Mouse (Mus musculus): ENCODE data around the gene Irx2.
A peak's percentile ranks its signal among the peaks of the same experiment; 100 is the strongest.

GRCm38 (mm10) chr13:72627391-72628321, 964 bp upstream of the Irx2 start:
- TF ChIP-seq POLR2A (IDR thresholded peaks at IDR 0.05; ENCODE audit: insufficient read length, low read depth) (no peak), MAX (IDR thresholded peaks at IDR 0.05; ENCODE audit: low read depth) (no peak), REST (IDR thresholded peaks at IDR 0.05; ENCODE audit: insufficient read depth, insufficient read length) (no peak), MYOD1 (IDR thresholded peaks at IDR 0.05; ENCODE audit: control insufficient read depth in 1 of 3, insufficient read length in 2 of 3, low read depth in 2 of 3) (peak in 1 of 3 experiments; percentile 22), MYOG (IDR thresholded peaks at IDR 0.05; ENCODE audit: control insufficient read depth in 1 of 3, insufficient read depth in 1 of 3, insufficient read length in 2 of 3, low read depth in 2 of 3) (no peak)
